Mouse (Mus musculus) left cerebral cortex, postnatal 14 days (tissue): ENCODE measurements around the gene Wdr93. TPM values are rescaled to one million over a fixed set of nuclear protein-coding genes. Genes with fewer than 3 reads are reported as not detected.
"Not testable (repeated sequence)": the region's sequence is repeated elsewhere in the genome, so short reads cannot be mapped to it uniquely, and the experiment has no call there.

Experiments used
- DNase-seq, 2 experiments: peaks; one replicate each; pipeline ENCODE4 v3.0.0; 2021 to 2022; ENCODE audit warnings: low spot score in 2 of 2, mixed read lengths in 1 of 2
- intact Hi-C: fragments of 180-260 bp; cut with DNase I; formaldehyde crosslinking; loops from one replicate; pipeline ENCODE4 v1.15.1; 2025
- total RNA-seq, 2 experiments: library from RNA; stranded (reverse); gene quantifications; 2 replicates each; pipeline ENCODE4 v1.2.3; 2021

The Wdr93 gene
- total RNA-seq, 2 experiments from 2014 or later, result not detected

- DNase-seq, result no peak
- intact Hi-C loops, result no loop called here
Observed at GRCm38 (mm10) chr7:79742277-79742658, 695 bp upstream of the Wdr93 start.

GRCm38 (mm10) chr7:79744051-79744450, 1.1 kb downstream of the Wdr93 start:
- DNase-seq, result peak; percentile 33 to 44
- intact Hi-C loops, result no loop called here

DNA sequence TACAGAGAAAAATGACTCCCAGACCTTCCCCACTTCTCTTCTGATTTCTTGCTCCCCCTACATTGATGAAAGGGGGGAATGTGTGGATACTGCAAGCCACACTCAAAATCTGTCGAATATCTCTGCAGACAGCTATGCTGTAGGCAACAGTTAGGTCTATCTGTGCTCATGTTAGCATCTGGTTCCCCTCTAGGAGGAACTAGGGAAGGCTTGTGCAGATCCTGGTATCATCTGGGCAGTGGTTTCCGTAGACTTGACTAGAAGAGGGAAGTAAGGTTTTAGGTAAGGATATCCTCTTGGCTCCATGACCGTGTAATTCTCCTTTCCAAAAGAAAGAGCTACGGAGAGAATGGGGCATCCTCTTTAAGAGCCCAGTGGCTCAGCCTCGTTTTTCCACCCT, 1.6 kb downstream of the Wdr93 start:
- intact Hi-C loops, result no loop called here
- DNase-seq, result no peak

DNA sequence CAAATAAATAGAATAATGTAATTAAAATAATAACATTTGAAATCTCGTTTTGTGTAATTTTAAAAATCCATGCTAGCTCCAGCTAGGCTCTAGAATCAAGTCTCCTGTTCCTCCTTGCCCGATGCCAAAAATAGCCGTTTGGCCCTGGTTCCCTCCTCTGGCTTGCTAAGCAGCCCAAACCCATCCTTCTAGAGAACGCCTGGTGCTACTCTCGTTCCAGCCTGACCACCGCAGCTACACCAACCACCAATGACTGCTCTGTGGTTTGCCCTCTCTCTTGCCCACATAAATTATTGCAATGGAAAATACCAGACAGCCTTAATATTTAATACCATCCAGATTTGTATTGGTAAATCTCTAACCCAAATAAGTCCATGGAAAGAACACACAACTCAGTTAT, 4.7 kb downstream of the Wdr93 start:
- DNase-seq, result no peak
- intact Hi-C loops, result no loop called here

- intact Hi-C loops, result no loop called here
- DNase-seq, result no peak
Observed at GRCm38 (mm10) chr7:79749511-79749910, 6.5 kb downstream of the Wdr93 start.

- no peak for DNase-seq
- intact Hi-C loops, result no loop called here
Observed at GRCm38 (mm10) chr7:79756334-79756733, 13.4 kb downstream of the Wdr93 start.

- intact Hi-C loops, result no loop called here
- DNase-seq, result no peak
Observed at GRCm38 (mm10) chr7:79758176-79758575, 15.2 kb downstream of the Wdr93 start.

DNA sequence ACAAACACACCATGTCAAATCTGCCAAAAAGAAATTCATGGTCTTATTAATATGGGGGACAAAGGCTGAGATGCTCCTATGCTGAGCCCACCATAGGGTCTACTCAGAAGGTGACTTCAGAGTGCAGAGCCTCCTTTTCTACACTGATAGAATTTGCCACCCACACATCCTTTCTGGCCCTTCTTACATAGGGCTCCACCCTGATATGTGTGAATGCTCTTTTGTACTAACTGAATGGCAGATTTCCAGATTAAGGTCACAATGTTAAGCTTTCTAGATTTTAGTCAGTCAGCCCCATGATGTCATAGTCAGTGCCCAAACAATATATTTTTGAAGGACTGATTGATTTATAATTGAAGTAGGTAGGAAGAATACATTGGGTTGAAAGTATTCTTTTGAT, 16.8 kb downstream of the Wdr93 start:
- no peak for DNase-seq
- intact Hi-C loops, result no loop called here

DNA sequence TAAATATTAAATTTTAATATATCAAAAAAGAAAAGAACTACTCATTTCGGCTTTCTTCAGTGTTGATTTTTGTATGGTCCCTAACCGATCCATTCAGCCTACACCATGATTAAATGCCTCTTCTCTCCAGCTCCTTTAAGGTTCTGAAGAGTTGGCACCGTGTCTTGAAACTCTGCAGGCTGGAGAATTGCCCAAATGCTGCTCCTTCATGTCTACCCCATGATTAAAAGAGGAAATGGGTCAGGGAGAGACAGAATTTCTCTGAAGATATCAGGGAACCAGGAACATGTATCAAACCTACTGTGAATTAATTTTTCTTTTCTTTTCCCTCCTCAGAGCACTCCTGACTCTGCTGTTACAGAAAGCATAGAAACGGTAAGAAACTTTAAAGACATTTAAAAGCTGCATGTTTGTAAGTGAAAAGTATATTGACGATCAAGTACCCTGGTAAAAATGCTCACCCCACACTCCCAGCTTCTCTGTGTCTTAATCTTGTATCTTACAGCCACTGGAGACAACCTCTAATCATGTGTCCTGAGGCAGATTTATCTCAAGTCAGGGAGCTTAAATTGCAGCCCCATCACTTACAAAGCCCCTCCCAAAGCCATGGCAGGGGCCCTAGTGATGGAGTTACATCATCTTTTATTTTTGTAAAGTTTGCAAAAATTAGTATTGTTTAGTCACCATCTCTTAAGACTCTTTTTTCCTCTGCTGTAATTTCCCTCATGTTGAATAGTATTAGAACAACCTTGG, 18.3 kb downstream of the Wdr93 start:
- no peak for DNase-seq
- intact Hi-C loops, result no loop called here

DNA sequence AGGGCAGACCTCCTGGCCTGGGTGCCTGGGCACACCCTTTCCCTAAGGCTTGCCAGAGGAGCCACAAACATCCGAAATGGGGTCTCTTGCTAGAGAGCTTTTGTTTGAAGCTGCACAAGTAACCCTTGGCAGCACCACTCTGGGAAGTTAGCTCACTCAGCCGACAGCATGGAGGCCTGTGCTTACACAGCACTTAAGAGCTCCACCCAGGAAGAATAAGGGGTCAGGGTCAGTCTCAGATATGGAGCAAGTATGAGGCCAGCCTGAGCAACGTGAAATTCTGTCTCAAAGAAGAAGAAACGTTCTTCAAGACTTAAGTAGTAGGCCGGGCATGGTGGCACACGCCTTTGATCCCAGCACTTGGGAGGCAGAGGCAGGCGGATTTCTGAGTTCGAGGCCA, 19.1 kb downstream of the Wdr93 start:
- no peak for DNase-seq
- intact Hi-C loops, result no loop called here

- intact Hi-C loops, result no loop called here
- no peak for DNase-seq
Observed at GRCm38 (mm10) chr7:79765991-79766390, 23.0 kb downstream of the Wdr93 start.

GRCm38 (mm10) chr7:79769664-79770063, 26.7 kb downstream of the Wdr93 start:
- intact Hi-C loops, result no loop called here

DNA sequence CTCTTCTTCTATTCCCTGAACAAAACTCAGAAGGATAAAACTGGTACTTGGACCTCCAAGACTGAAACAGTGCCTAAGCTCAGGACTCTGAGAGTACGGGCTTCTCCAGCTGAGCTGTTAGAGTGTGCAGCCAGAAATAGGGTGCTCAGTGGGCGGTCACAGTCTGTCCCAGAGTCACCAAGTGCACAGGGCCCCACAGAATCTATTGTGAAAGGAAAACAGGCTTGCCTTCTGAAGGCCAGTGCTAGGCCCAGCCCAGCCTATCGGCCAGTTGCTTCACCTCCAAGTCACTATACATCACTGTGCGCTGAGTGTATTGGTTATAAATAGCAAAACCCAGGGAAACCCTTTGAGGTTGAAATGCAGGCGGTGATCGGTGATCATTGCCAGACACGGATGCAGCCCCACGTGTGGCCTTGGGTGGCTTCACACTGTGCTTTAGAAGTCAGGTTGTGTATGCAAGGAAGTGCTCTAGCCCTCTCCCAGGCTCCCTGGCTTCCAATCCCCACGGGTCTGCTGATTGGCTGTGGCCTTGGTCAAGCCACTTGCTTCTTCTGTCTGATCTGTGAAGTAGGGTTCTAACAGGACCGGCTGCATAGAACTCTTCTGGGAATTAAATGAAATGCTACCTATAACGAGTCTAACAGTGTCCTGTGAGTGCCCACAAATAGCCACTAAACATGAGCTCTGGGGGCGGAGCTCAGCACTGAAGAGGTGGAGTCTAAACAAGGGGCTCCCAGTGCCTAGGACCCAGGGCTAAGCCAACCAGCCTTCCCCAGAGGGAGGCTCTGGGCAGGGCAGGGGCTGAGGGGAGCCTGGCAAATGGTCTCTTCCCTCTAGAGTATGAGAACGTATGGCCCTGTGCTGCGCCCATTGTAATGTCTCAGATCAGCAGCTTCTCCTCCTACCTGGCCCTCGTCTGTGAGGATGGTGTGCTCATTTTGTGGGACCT, 28.9 kb downstream of the Wdr93 start:
- intact Hi-C loops, result no loop called here
- peak; percentile 23 to 41 for DNase-seq

More at GRCm38 (mm10) chr7:79769664-79770063, 26.7 kb downstream of the Wdr93 start:
- DNase-seq, result no peak

DNA sequence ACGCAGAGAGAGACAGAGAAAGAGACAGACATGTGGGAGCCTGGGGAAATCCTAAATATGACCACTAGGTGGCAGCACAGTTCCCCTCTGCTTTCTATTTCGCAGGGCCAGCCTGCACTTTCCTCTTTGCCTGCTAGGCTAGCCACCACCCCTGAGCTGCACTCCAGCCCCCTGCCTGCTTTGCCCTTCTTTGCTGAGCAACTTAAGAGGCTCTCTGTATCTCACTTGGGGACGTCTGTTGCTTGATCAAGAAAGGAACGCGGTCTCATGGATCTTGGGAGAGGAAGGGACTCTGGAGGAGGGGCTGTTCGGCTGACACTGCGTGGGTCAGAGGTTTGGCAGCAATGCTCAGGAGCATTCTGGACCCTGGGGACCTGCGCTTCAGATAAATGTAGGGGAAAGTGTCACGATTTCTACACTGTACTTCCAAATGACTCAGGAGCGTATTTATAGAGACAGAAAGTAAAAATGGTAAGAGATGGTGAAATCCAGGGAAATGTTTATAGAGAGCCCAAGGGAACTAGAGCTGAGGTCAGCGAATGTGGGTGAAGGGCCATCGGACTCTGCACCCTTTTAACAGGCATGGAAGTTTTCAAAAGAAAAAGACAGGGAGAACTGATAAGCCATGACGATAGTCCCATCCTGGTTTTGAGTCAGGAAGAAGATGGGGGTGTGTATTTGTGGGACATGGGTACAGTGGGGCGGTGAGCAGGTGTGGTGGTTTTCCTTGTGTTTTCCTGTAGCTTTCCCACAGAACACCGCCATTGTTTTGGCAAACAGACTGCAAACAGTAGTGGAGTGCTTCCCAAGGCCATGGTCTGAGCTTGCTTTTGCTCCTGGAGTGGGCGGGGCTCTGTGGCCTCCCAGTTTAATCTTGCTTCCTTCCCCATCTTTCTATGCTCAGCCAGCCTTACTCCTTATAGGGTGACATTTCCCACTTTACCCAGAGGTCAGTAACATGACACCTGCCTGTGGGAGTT, 38.0 kb downstream of the Wdr93 start:
- intact Hi-C loops, result loop anchor here (10.0 kb wide), 1 partner anchor 166 kb away; the partner anchor contains the start of gene Rhcg

DNA sequence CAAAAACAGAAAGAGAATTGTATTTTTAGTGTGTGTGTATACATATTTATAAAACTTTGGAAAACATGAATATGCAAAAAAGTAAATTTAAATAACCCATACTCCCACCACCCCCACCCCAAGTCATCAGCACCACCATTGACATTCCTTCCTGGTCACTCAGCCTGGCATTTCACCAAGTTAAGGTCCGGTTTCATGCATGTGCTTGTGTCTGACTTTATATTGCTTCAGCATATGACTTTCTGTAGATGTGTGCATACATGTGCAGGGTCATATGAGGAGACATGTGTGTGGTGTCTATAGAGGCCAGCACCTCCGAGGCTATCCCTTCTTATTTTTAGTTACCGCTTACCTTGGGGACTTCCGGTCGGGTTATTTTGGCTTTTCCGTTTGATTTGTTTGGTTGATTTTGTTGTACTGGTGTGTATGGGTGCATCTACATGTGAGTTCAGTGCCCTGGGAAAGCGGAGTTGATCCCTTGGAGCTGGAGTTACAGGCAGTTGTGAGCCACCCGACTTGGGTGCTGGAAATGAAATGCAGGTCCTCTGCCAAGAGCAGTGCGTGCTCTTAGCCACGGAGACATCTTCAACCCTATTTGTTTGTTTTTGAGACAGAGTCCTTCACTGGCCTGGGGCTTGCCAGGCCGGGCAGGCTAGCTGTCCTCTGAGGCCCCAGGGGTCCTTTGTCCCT, 39.0 kb downstream of the Wdr93 start:
- intact Hi-C loops, result loop anchor here (10.0 kb wide), 1 partner anchor 167 kb away; the partner anchor contains the start of gene Rhcg

More for the DNA sequence above, 38.0 kb downstream of the Wdr93 start:
- peak; percentile 74 to 80 for DNase-seq

DNA sequence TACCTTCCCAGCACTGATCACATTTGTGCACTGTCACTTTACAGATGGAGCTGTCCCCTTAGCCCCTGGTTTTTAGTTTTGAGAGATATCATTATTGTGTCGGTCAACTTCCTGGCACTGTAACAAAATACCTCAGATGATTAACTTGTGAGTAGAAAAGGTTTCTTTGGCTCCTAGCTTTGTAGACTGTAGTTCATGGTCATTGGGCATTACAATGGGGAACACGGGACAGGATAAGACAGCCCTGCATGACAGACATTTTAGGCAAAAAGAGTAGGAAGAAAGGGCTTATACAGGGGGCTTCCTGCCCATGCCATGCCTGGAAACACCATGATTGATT, 39.5 kb downstream of the Wdr93 start:
- intact Hi-C loops, result loop anchor here (10.0 kb wide), 1 partner anchor 168 kb away; the partner anchor contains the start of gene Rhcg
- no peak for DNase-seq

More for the DNA sequence above, 39.0 kb downstream of the Wdr93 start:
- DNase-seq, result no peak

DNA sequence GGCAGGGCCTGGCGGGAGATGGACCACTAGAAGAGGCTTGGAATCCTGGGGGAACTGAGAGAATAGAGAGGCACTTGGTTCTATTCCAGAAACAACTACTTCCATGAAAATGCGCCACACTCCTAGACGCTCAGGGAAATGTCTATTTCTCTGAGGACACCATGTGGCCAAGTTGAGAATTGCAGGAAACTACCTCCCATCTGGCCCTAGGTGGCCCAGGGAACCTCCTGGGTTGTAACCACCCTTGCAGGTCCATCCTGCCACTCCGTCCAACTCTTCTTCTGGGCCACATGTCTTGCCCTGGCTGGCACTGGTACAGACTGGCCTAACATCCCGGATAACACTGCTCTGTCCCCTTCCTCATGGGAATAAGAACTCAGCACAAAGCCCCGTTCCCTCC, 43.3 kb downstream of the Wdr93 start:
- peak; percentile 69 to 81 for DNase-seq
- intact Hi-C loops, result loop anchor here (10.0 kb wide), 1 partner anchor 171 kb away; the partner anchor contains the start of gene Rhcg

- intact Hi-C loops, result loop anchor here (10.0 kb wide), 1 partner anchor 175 kb away; the partner anchor contains the start of gene Rhcg
- not testable (repeated sequence) for DNase-seq
Observed at GRCm38 (mm10) chr7:79789812-79790211, 46.8 kb downstream of the Wdr93 start.
